Mouse (Mus musculus) embryonic fibroblast, embryonic 13.5 days (primary cell): ENCODE measurements around the gene Tigit. TPM values are rescaled to one million over a fixed set of nuclear protein-coding genes. Genes with fewer than 3 reads are reported as not detected.

ENCODE experiments used
- H3K27ac ChIP-seq: 2 replicates; pipeline ENCODE4 v1.5.1; 2012; ENCODE audit warnings: low read length, control low read depth, inconsistent platforms; ENCODE audit not compliant: insufficient read depth
- H3K4me1 ChIP-seq: 2 replicates; pipeline ENCODE4 v1.6.1; 2011; ENCODE audit warnings: low read length; ENCODE audit not compliant: control insufficient read depth, insufficient read depth
- H3K4me3 ChIP-seq: 2 replicates; pipeline ENCODE4 v1.5.1; 2011; ENCODE audit warnings: mild to moderate bottlenecking, control low read depth, low read length; ENCODE audit not compliant: insufficient read depth
- CTCF ChIP-seq: IDR thresholded peaks from 2 replicates; pipeline ENCODE4 v1.5.1; 2011; ENCODE audit warnings: mild to moderate bottlenecking, control low read depth, low read length, moderate library complexity, borderline replicate concordance; ENCODE audit not compliant: insufficient read depth
- POLR2A ChIP-seq: IDR thresholded peaks from 2 replicates; pipeline ENCODE4 v1.6.1; 2011; ENCODE audit warnings: low read depth, mild to moderate bottlenecking, control low read depth, low read length, moderate library complexity
- polyA plus RNA-seq: library from polyadenylated mRNA; stranded (reverse); fragments of >200 nt; gene quantifications from 2 replicates; pipeline ENCODE4 v1.2.4, GENCODE M21; 2011; ENCODE audit warnings: low read depth; ENCODE audit not compliant: missing spikeins, insufficient read length

The Tigit gene
- not detected in 2 replicates for polyA plus RNA-seq

DNA sequence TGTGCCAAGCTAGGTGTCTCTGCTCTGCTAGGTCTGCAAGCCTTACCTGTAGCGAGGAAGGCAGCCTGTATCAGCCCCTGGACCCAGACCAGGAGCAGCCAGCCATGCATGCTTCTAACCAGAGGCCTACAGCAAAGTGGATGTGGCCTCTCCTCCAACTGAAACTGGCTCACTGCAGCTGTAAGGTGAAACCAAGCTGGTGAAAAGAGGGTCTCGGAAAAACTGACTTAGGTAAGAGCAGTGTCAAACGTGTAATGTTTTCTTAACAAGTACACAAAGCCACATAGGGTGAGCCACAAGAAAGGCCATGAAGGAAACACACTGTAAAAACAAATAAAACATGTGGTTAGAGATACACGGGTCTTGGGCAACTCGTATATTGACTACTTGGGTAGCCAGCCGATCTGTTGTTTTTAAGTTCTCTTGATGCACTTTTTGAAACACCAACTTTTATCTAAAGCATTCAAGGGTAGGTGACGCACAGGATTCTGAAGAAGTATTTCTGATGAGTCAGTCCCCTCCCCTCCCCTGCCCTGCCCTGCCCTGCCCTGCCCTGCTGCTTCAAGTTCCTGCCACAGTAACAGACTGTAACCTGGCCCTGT, at the start of gene Tigit:
Gene Tigit, minus strand, starts transcription at position 169 of the 602 bp plus-strand sequence.
- peaks cover 11% of the 10 kb centered on the region for H3K4me1 ChIP-seq
- no peak within 1 kb of the TSS for H3K27ac ChIP-seq
- no peak within 1 kb of the TSS for H3K4me3 ChIP-seq
- TF ChIP-seq CTCF (no peak), POLR2A (no peak)

DNA sequence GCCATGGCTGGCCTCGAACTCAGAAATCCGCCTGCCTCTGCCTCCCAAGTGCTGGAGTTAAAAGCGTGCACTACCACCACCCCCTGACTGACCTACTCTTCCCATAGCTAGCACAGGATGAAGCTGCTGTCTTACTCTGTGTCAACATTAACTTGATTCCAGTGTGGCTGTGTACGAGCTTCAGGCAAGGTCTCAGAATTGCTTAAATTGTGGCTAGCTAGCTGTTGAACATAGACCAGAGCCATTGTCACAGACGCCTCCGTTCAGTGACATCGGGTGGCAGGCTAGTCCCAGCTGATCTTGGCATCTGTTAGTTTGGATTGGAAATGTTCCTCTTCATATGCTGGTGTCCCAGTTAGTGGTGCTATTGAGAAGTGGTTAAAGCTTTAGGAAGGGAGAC, 47.4 kb upstream of the Tigit start:
- no peak for TF ChIP-seq CTCF
- no peak for TF ChIP-seq POLR2A

DNA sequence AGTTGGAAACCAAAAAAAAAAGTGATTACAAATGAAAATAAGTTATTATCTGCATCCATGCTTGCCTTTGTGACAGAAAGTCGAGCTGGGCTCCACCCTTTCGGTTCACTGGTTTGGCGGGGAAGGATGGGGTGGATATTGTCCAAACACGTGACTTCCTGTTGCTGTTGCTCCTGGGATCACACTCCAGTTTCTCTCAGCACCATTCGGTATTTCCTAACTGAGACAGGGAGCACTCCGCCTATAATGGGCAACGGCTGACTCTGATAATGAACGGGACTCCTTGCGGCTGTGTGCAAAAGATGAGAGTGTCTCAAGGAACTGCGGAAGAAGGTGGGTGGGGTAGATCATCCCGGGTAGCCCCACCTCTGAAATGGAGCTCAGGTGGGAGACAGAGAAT, 46.7 kb upstream of the Tigit start:
- H3K27ac ChIP-seq, result no peak overlapping the region
- TF ChIP-seq POLR2A, result no peak
- no peak for TF ChIP-seq CTCF
- no peak overlapping the region for H3K4me3 ChIP-seq
- no peaks in the 10 kb centered on the region for H3K4me1 ChIP-seq

More for the DNA sequence above, 47.4 kb upstream of the Tigit start:
- Histone ChIP-seq H3K4me1 (no peaks in the 10 kb centered on the region), H3K4me3 (no peak overlapping the region), H3K27ac (no peak overlapping the region)

DNA sequence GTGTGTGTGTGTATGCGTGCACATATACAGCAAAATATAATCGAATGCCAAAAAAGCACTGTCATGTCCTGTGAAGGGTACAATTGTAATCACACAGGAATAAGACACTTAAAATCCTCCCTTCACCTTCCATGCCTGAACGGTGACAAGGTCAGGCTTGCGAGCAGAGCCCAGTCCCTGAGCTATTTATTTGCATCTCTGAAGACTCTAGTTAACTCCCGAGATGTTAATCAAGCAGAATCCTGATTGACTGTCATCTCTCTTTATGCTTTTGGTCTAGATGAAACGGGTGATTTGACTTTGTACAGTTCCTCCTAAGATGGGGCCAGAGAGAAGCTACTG, 46.2 kb upstream of the Tigit start:
- H3K27ac ChIP-seq, result no peak overlapping the region
- TF ChIP-seq POLR2A, result no peak
- no peak for TF ChIP-seq CTCF
- H3K4me1 ChIP-seq, result no peaks in the 10 kb centered on the region
- H3K4me3 ChIP-seq, result no peak overlapping the region

DNA sequence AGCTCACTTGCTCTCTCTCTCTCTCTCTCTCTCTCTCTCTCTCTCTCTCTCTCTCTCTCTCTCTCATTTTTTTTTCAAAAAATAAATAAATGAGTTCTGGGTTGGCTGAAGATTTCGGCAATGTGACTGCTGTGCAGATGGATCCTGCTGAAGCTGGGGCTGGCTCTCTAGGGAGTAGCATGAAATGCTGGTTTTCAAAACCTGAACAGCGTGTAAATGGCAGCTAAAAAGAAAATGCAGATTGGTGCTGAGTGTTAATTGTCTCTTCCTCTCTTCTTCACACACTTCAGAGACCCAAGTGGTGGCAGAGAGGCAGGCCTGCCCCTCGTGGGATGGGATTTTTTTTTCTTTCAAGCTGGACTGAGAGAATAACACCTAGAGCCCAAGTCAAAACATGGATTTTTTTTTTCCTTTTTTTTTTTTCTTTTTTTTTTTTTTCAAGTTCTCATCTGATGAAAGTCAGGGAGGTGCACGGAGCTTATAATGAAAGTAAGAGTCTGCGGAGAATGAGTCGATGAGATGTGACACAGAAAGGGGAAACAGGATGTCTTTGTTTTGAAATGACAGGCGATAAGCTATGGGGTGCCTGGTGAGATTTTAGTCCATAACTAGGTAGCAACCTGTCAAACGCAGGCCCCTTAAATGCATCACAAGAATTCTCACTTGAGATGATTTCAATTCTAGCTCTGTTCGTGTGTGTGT, 45.6 kb upstream of the Tigit start:
- no peak overlapping the region for H3K27ac ChIP-seq
- TF ChIP-seq POLR2A (no peak), CTCF (no peak)
- no peak overlapping the region for H3K4me3 ChIP-seq
- no peaks in the 10 kb centered on the region for H3K4me1 ChIP-seq

DNA sequence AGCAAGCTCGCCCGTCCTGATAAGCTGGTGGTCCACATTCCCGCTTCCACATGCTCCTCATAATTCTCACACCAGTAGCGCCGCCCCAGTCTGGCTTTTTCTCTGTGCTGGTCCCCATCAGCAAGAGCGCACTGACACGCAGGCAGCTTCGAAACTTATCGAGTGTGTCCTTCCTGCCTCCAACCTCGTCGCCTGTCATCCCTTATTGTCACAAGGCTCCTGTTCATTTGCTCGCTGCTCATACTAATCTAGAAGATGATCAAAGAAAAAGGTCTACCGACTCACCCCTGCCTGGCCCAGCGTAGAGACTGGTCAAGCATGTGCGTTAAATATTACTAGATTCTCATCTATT, 45.1 kb upstream of the Tigit start:
- H3K4me1 ChIP-seq, result no peaks in the 10 kb centered on the region
- no peak overlapping the region for H3K27ac ChIP-seq
- no peak overlapping the region for H3K4me3 ChIP-seq
- no peak for TF ChIP-seq POLR2A

DNA sequence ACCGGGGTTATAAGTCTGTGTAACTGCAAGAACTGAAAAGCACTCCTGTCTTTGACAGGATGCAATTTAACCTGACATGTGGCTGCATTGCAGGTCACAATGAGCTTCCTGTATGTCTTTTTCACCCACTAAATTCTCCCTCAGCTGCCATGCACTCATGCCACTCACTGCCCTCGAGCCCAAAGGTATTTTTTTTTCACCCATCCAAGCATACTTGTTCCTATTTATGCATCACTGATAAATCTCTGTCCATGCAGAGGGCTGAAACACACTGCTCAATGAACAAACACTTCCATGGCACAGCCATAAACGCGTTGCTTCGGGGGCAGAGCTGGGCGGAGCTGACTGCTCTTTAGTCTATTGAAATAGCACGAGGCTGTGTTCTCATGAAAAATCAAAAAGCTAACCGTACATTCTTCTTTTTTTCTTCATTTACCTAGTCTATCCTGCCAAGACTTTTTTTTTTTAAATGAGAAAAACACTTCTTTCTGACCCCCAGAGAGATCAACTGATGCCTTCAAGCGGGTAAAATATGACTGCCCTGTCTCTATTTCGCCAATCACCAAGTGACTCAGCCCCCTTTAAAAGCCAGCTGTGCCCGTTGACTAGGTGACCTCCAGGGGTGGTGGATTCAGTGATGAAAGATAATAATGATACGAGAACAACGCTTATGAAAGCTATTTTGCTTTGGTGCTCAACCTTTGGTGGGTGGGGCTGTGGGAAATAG, 44.6 kb upstream of the Tigit start:
- Histone ChIP-seq H3K4me3 (no peak overlapping the region), H3K4me1 (no peaks in the 10 kb centered on the region)
- TF ChIP-seq POLR2A (no peak), CTCF (no peak)

DNA sequence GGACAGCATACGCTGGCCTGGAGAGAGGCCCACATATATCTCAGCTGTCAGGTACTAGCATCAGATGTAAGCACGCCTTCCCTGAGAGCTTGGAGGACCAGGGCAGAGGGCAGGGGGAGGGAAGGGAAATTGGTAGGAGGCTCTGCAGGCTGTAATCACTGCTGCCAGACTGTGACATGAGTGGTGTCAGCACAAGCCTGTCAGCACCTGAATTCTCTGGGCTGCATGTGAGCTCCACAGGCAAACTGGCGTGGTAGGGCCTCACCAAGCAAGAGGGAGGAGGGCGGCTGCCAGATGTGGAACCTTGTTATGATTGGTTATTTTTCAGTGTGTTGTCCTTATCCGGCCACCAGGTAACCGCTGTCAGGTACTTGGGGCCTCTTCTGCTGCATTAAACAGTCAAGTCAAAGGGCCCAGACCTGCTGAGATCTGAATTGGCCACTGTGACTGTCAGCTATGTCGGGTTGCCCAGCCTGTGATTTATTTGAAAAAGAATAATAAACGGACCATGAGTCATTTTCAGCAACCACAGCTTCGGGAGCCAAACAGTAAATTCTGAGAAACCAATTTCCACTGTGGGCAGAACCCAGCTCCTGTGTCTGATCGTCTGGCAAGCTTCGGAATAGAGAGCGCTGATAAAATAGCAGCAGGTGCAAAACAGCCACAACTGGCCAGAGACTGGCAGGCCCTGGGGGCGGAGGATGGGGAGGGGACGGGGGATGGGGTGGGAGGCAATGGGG, 38.0 kb upstream of the Tigit start:
- peaks cover 5% of the 10 kb centered on the region; the same call in 1 of the 2 replicates for H3K4me1 ChIP-seq
- H3K27ac ChIP-seq, result no peak overlapping the region
- no peak overlapping the region for H3K4me3 ChIP-seq
- TF ChIP-seq POLR2A, result no peak
- no peak for TF ChIP-seq CTCF

More for the DNA sequence above, 44.6 kb upstream of the Tigit start:
- H3K27ac ChIP-seq, result no peak overlapping the region

DNA sequence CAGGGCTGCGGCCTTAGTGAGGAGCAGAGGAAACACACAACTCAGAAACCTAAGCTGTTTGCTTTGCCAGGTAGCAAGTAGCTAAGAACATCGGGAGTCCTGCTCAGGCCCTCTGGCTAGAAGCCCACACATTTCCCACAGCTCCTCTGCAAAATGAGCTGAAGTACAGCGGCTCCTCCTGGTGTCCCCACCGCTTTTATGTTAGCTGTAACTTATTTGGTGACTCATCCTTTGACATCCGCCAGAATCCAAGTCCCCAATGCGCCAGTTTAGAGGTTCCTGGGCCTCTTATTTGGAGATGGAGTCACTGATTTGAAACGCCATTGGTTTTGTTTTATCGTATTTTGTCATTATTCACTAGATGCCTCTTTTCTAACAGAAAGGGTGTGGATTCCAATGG, 36.6 kb upstream of the Tigit start:
- Histone ChIP-seq H3K27ac (no peak overlapping the region), H3K4me3 (no peak overlapping the region), H3K4me1 (peaks cover 5% of the 10 kb centered on the region; the same call in 1 of the 2 replicates)
- TF ChIP-seq CTCF (no peak), POLR2A (no peak)
